8 mouse cellular contexts compared by ENCODE assay signal in the genomic region with DNA sequence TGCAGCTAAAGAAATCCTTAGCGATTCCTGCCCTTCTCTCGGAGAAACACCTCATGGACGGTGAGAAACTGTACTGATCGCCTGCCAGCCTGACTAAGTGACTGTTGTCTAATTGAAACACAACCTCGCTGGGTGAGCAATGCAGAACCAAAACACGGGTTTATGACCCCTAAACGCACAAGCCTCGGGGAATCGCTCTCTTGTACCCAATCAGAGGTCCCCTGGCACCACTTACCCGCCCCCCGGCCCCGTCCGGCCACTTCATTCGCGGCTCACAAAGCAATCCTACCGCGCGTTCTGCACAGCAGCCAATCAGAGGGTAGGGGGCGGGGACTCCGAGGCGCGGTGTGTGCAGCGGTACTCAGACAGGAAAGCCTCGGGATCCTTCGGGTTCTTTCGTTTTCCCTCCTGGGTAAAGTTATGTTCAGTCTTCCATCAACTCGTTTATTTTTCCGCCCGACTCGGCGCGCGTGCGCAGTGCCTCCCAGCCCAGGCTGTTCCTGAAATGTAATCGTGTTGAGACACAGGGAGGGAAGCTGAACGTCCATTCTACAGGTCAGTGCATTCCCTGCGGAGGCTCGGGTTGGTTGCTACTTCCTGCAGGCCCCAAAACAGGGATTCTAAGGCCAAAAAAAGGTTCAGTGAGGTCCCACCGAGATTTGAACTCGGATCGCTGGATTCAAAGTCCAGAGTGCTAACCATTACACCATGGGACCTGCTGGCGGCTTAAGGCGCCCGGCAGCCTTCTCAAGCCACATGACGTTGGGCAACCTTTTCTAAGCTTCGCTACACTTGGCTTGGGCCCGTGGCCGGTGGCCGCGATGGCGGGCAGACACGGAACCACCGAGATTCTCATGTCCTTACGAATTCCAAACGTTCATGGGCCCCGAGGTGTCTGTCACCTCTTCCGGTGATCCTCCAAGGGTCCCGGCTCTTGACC. TPM values are rescaled to one million over a fixed set of nuclear protein-coding genes. Genes with fewer than 3 reads are reported as not detected.
A peak's percentile ranks its signal among the peaks of the same experiment; 100 is the strongest.
DNase-seq lines count a peak whose midpoint lies in the region; ATAC-seq and TF ChIP-seq lines count a peak whose summit lies in the region.

No protein-coding gene starts in this region.

- H3K4me2 ChIP-seq in heart, embryonic 11.5 days, result peak overlapping the region; percentile 91
- peak overlapping the region; percentile 96 for H3K4me2 ChIP-seq in kidney, embryonic 16.5 days (replicated peaks; ENCODE audit: low read depth, low read length)
- H3K4me2 ChIP-seq in myocyte (ENCODE audit: low read depth), result peak overlapping the region; percentile 95

- H3K9ac ChIP-seq in heart, embryonic 11.5 days (ENCODE audit: low read depth, low read length), result peak overlapping the region; percentile 82
- H3K9ac ChIP-seq in kidney, embryonic 16.5 days (replicated peaks; ENCODE audit: low read length), result peak overlapping the region; percentile 82
- H3K9ac ChIP-seq in liver, adult 2 months (ENCODE audit: low read depth, low read length), result peak overlapping the region; percentile 78

- peak overlapping the region; percentile 88 for H3K27ac ChIP-seq in heart, embryonic 11.5 days (ENCODE audit: low read depth, low read length)
- H3K27ac ChIP-seq in kidney, embryonic 16.5 days (ENCODE audit: low read length), result peak overlapping the region; percentile 98
- peak overlapping the region; percentile 78 for H3K27ac ChIP-seq in liver, adult 2 months (replicated peaks; ENCODE audit: insufficient read depth, low read depth, low read length)

- DNase-seq in brain, embryonic 14.5 days (ENCODE audit: low read depth), result peak; percentile 99
- DNase-seq in liver, adult 2 months (ENCODE audit: extremely low read depth, low read depth, low spot score), result peak; percentile 92
- peak; percentile 99 for DNase-seq in splenic B cell, adult 2 months (ENCODE audit: low read depth, low spot score)

- no peaks in the 10 kb centered on the region for H3K79me3 ChIP-seq in C2C12 (ENCODE audit: low read depth)

- H3K27me3 ChIP-seq in C2C12 (ENCODE audit: control insufficient read depth, insufficient read depth, insufficient read length) (no peaks in the 10 kb centered on the region), myocyte (ENCODE audit: control insufficient read depth, insufficient read depth, insufficient read length) (no peaks in the 10 kb centered on the region)
- no peaks in the 10 kb centered on the region for H3K27me3 ChIP-seq in erythroblast, embryonic 14.5 days (ENCODE audit: control insufficient read depth)
- H3K27me3 ChIP-seq in heart, embryonic 11.5 days (ENCODE audit: control insufficient read depth, insufficient read depth, low read length), result no peaks in the 10 kb centered on the region
- H3K27me3 ChIP-seq in kidney, embryonic 16.5 days (ENCODE audit: insufficient read depth, low read length), result no peaks in the 10 kb centered on the region
- H3K27me3 ChIP-seq in liver, adult 2 months (ENCODE audit: control insufficient read depth, insufficient read depth, low read length), result no peaks in the 10 kb centered on the region
- no peaks in the 10 kb centered on the region for H3K27me3 ChIP-seq in splenic B cell, adult 2 months (ENCODE audit: control insufficient read depth, insufficient read depth, low read length, poor library complexity, severe bottlenecking)

- no peak for TF ChIP-seq CTCF in C2C12 (IDR thresholded peaks at IDR 0.05; ENCODE audit: control insufficient read depth, insufficient read depth, insufficient read length)
- no peak for TF ChIP-seq CTCF in brain, embryonic 14.5 days (IDR thresholded peaks at IDR 0.05; ENCODE audit: borderline replicate concordance, extremely low read depth, insufficient read depth, insufficient read length)
- no peak; the same call in 1 of the 2 replicates for TF ChIP-seq CTCF in liver, adult 2 months (IDR thresholded peaks at IDR 0.05; ENCODE audit: low read depth, low read length)

- H3K4me3 ChIP-seq in C2C12 (ENCODE audit: insufficient read depth, poor library complexity, severe bottlenecking) (peak overlapping the region; percentile 74), myocyte (peak overlapping the region; percentile 43)
- H3K4me3 ChIP-seq in erythroblast, embryonic 14.5 days (replicated peaks), result peak overlapping the region; percentile 66
- H3K4me3 ChIP-seq in heart, embryonic 11.5 days (ENCODE audit: low read depth, low read length), result peak overlapping the region; percentile 76
- peak overlapping the region; percentile 82 for H3K4me3 ChIP-seq in kidney, embryonic 16.5 days (ENCODE audit: low read length)
- H3K4me3 ChIP-seq in liver, adult 2 months (ENCODE audit: insufficient read depth, low read depth, low read length), result peak overlapping the region; percentile 65

- peaks cover 36% of the 10 kb centered on the region for H3K4me1 ChIP-seq in erythroblast, embryonic 14.5 days (ENCODE audit: control insufficient read depth)
- H3K4me1 ChIP-seq in heart, embryonic 11.5 days (ENCODE audit: control insufficient read depth, insufficient read depth, low read length), result peaks cover 9% of the 10 kb centered on the region
- peaks cover 12% of the 10 kb centered on the region for H3K4me1 ChIP-seq in kidney, embryonic 16.5 days (ENCODE audit: insufficient read depth, low read length)
- H3K4me1 ChIP-seq in liver, adult 2 months (ENCODE audit: control insufficient read depth, insufficient read depth, low read length), result 0 out of 2 replicates have a peak, but pooled peaks cover 2% of the 10 kb centered on the region

- WGBS in heart, embryonic 11.5 days (ENCODE audit: insufficient replicate concordance), result under 1% methylated on average over 58 of the region's 58 CpGs
- under 1% methylated on average over 58 of the region's 58 CpGs for WGBS in kidney, embryonic 16.5 days
- under 1% methylated on average over 58 of the region's 58 CpGs for WGBS in liver, adult 2 months

- ATAC-seq in heart, embryonic 11.5 days (replicated peaks; ENCODE audit: insufficient number of reproducible peaks, low FRiP score, low TSS enrichment), result peak; percentile 96
- peak; percentile 99 for ATAC-seq in kidney, embryonic 16.5 days (ENCODE audit: low FRiP score, low TSS enrichment)

- peak overlapping the region; percentile 56 for H3ac ChIP-seq in C2C12 (ENCODE audit: control insufficient read depth, insufficient read length, low read depth)
- H3ac ChIP-seq in myocyte (ENCODE audit: control insufficient read depth, insufficient read length), result peak overlapping the region; percentile 17

- H3K36me3 ChIP-seq in C2C12 (ENCODE audit: control insufficient read depth, insufficient read depth) (no peaks in the 10 kb centered on the region), myocyte (ENCODE audit: control insufficient read depth, insufficient read depth) (no peaks in the 10 kb centered on the region)
- peaks cover 27% of the 10 kb centered on the region for H3K36me3 ChIP-seq in erythroblast, embryonic 14.5 days (ENCODE audit: control insufficient read depth)
- H3K36me3 ChIP-seq in heart, embryonic 11.5 days (ENCODE audit: control insufficient read depth, insufficient read depth, low read length), result no peaks in the 10 kb centered on the region
- H3K36me3 ChIP-seq in kidney, embryonic 16.5 days (ENCODE audit: insufficient read depth, low read length), result no peaks in the 10 kb centered on the region
- no peaks in the 10 kb centered on the region for H3K36me3 ChIP-seq in liver, adult 2 months (ENCODE audit: control insufficient read depth, insufficient read depth, low read length)
- no peaks in the 10 kb centered on the region for H3K36me3 ChIP-seq in splenic B cell, adult 2 months (ENCODE audit: control insufficient read depth, insufficient read depth, low read length, poor library complexity, severe bottlenecking)

- H3K9me3 ChIP-seq in erythroblast, embryonic 14.5 days (ENCODE audit: control insufficient read depth, low read length), result peaks cover 4% of the 10 kb centered on the region
- H3K9me3 ChIP-seq in heart, embryonic 11.5 days (replicated peaks; ENCODE audit: control insufficient read depth, low read length), result no peaks in the 10 kb centered on the region
- H3K9me3 ChIP-seq in kidney, embryonic 16.5 days (ENCODE audit: low read length), result peaks cover 3% of the 10 kb centered on the region; the same call in 1 of the 2 replicates

- no peak for TF ChIP-seq POLR2A in brain, embryonic 14.5 days (IDR thresholded peaks at IDR 0.05; ENCODE audit: borderline replicate concordance, extremely low read depth, insufficient read depth, insufficient read length, poor library complexity, severe bottlenecking)
- TF ChIP-seq POLR2A in liver, adult 2 months (IDR thresholded peaks at IDR 0.05; ENCODE audit: extremely low read depth, insufficient read depth, low read length), result no peak
- peak; percentile 38 for TF ChIP-seq POLR2A in myocyte (IDR thresholded peaks at IDR 0.05; ENCODE audit: insufficient read length, low read depth)

- H3K79me2 ChIP-seq in C2C12 (ENCODE audit: control insufficient read depth, insufficient read depth) (no peaks in the 10 kb centered on the region), myocyte (ENCODE audit: control insufficient read depth, insufficient read depth) (no peaks in the 10 kb centered on the region)
- no peaks in the 10 kb centered on the region for H3K79me2 ChIP-seq in liver, adult 2 months (ENCODE audit: control insufficient read depth, insufficient read depth, low read length)

RNA-seq across cellular contexts. Expression of a gene that starts 16.5 kb away (rescaled TPM):
- polyA plus RNA-seq in C2C12 (2012; fragmentation: generic; extraction: Trizol) (0.33 TPM), myocyte (2012; fragmentation: generic; extraction: Trizol) (1.5 TPM)
- polyA plus RNA-seq in brain, embryonic 14.5 days (2012; rRNA removed), result 2.7 and 3.3 TPM in 2 replicates
- 0.61 and 1.0 TPM in 2 replicates for polyA plus RNA-seq in erythroblast, embryonic 14.5 days (2012)
- polyA plus RNA-seq in heart, embryonic 11.5 days (2014; fragmentation: Nextera tagmentation; extraction: Ambion mirVana), result 11.5 and 21.1 TPM in 2 replicates
- 11.7 and 14.1 TPM in 2 replicates for polyA plus RNA-seq in kidney, embryonic 16.5 days (2015; fragmentation: Nextera tagmentation; extraction: Ambion mirVana)
- total RNA-seq in liver, adult 2 months (2014; rRNA removed), result 1.1 and 3.2 TPM in 2 replicates
- 7.6 and 11.7 TPM in 2 replicates for polyA plus RNA-seq in liver, adult 2 months (2012; rRNA removed)

RNA-seq across cellular contexts. Expression of a gene that starts 21.8 kb away (rescaled TPM):
- polyA plus RNA-seq in C2C12 (2012; fragmentation: generic; extraction: Trizol) (2.7 TPM), myocyte (2012; fragmentation: generic; extraction: Trizol) (1.1 TPM)
- 1.4 and 1.5 TPM in 2 replicates for polyA plus RNA-seq in brain, embryonic 14.5 days (2012; rRNA removed)
- polyA plus RNA-seq in erythroblast, embryonic 14.5 days (2012), result 0.18 and 0.59 TPM in 2 replicates
- polyA plus RNA-seq in heart, embryonic 11.5 days (2014; fragmentation: Nextera tagmentation; extraction: Ambion mirVana), result 43.1 and 44.6 TPM in 2 replicates
- 21.0 and 24.2 TPM in 2 replicates for polyA plus RNA-seq in kidney, embryonic 16.5 days (2015; fragmentation: Nextera tagmentation; extraction: Ambion mirVana)
- 11.5 and 13.7 TPM in 2 replicates for total RNA-seq in liver, adult 2 months (2014; rRNA removed)
- polyA plus RNA-seq in liver, adult 2 months (2012; rRNA removed), result 3.9 and 5.1 TPM in 2 replicates

RNA-seq across cellular contexts. Expression of a gene that starts 34.5 kb away (rescaled TPM):
- 98.3 TPM for polyA plus RNA-seq in C2C12 (2012; fragmentation: generic; extraction: Trizol)
- 0.67 and 9.9 TPM in 2 replicates for polyA plus RNA-seq in brain, embryonic 14.5 days (2012; rRNA removed)
- polyA plus RNA-seq in erythroblast, embryonic 14.5 days (2012), result 161 and 210 TPM in 2 replicates
- 1.1 TPM in 1 of 2 replicates, not detected in the other for polyA plus RNA-seq in heart, embryonic 11.5 days (2014; fragmentation: Nextera tagmentation; extraction: Ambion mirVana)
- not detected in 2 replicates for polyA plus RNA-seq in kidney, embryonic 16.5 days (2015; fragmentation: Nextera tagmentation; extraction: Ambion mirVana)
- 1.6 TPM in 2 replicates for total RNA-seq in liver, adult 2 months (2014; rRNA removed)
- 31.8 and 32.8 TPM in 2 replicates for polyA plus RNA-seq in liver, adult 2 months (2012; rRNA removed)
- 165 TPM for polyA plus RNA-seq in myocyte (2012; fragmentation: generic; extraction: Trizol)

RNA-seq across cellular contexts. Expression of a gene that starts 55.9 kb away (rescaled TPM):
- polyA plus RNA-seq in C2C12 (2012; fragmentation: generic; extraction: Trizol), result not detected
- 0.06 TPM in 1 of 2 replicates, not detected in the other for polyA plus RNA-seq in brain, embryonic 14.5 days (2012; rRNA removed)
- polyA plus RNA-seq in erythroblast, embryonic 14.5 days (2012), result not detected in 2 replicates
- 0.11 TPM in 1 of 2 replicates, not detected in the other for polyA plus RNA-seq in heart, embryonic 11.5 days (2014; fragmentation: Nextera tagmentation; extraction: Ambion mirVana)
- 1.4 and 1.9 TPM in 2 replicates for polyA plus RNA-seq in kidney, embryonic 16.5 days (2015; fragmentation: Nextera tagmentation; extraction: Ambion mirVana)
- total RNA-seq in liver, adult 2 months (2014; rRNA removed), result 0.37 TPM in 1 of 2 replicates, not detected in the other
- polyA plus RNA-seq in liver, adult 2 months (2012; rRNA removed), result not detected in 2 replicates
- polyA plus RNA-seq in myocyte (2012; fragmentation: generic; extraction: Trizol), result 0.14 TPM

Comparison
In these comparisons a context has a peak if more than half of its experiments do, and no peak if none do; other contexts are left out.
1. Peak in every context shown above with its lines: DNase-seq, ATAC-seq, H3K4me3 ChIP-seq and H3K27ac ChIP-seq.